Mouse (Mus musculus) small intestine, adult 2 months (tissue): ENCODE measurements at regions not wholly inside any gene's neighbourhood (a gene's known extent, or its start where the extent isn't known, plus 50 kb on each side); places are given as distances from the start of the nearest gene placed in this dataset.

Experiments
- CTCF ChIP-seq: fragments of 200-500 bp; IDR thresholded peaks from 2 replicates; pipeline ENCODE4 v1.5.1; 2012; ENCODE audit warnings: low read depth, mild to moderate bottlenecking, control low read depth, inconsistent platforms, low read length, moderate library complexity, mixed read lengths; ENCODE audit not compliant: insufficient replicate concordance, insufficient read length; ENCODE audit errors: extremely low read depth
- POLR2A ChIP-seq: fragments of 200-500 bp; IDR thresholded peaks from 2 replicates; pipeline ENCODE4 v1.6.1; 2012; ENCODE audit warnings: low read depth, mild to moderate bottlenecking, control low read depth, inconsistent platforms, low read length, moderate library complexity

DNA sequence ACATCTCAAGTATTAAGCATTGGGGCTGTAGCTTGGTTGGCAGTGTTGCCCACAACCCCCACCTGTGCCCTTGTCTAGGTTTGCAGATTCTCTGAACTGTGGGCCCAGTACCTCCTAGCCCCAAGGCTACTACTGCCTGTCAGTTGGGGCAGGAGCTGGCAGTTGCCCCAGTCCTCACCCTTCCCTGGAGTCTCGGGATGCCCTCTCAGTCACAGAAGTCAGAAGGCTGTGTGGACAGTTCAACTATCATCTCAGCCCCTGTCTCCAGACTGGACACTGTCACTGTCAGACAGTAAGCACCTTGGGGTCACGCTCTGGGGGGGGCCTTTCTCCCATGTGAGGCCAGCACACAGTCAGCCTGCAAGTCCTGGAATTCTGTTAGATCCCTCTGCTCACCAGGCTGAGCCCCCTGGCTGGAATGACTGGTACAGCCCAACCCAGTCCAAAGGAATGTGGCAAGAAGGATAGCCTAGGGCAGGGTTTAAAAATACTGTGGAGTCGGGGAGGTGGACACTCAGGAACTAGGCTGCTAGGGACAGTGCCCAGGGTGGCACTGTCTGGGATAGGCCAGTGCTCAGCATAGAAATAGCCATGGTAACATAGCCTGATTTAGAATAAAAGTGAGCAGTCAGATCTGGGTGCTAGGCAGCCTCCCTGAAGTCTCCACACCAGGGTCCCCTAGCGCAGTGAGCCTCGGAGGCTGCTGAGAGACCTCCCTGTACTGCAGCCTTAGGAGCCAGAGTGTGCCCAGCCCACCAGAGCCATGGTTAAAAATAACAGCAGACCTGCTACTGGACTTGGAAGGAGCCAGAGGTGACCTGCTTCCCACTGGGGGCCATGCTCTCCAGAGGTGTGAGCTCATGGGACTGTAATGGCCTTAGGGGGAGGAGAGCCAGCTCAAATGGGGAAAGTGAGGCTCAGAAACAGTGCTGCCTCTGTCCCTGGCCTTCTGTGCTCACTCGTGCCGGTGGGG lies 83.1 kb upstream of the Ptpn1 start:
- TF ChIP-seq POLR2A (no peak), CTCF (no peak)
